Mouse (Mus musculus): ENCODE measurements around the gene Hepacam. TPM values are rescaled to one million over a fixed set of nuclear protein-coding genes. Genes with fewer than 3 reads are reported as not detected.

Gene Hepacam
- polyA plus RNA-seq, 1 experiment from 2014 or later = 0.06 TPM

DNA sequence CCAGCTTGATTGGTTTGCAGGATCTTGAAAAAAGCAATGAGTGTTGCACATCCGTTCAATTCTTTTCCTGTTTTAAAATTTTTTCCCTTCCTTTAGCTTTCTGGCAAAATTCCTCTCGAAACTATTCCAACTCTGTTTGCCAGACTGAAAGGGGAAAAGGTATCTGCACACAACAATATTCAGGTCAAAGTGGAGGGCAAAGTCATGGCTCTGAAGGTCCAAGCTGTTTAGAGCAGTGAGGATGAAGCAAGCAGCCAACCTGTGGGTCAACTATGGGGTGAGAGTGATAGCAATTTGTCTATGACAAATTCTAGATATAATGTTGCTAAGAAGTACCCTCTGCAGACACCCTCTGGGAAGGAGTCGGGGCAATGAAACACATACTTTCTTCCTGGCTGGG, 47.5 kb downstream of the Hepacam start:
- H3K4me1 ChIP-seq (replicated peaks) = no peaks in the 10 kb centered on the region
- DNase-seq (no peak), ATAC-seq (ENCODE audit: low read depth) (no peak)
- 47% methylated on average over 3 of the region's 3 CpGs for WGBS (ENCODE audit: insufficient replicate concordance)
- H3K9ac ChIP-seq = no peak overlapping the region
- no peaks in the 10 kb centered on the region for H3K36me3 ChIP-seq
- no peak overlapping the region for H3K4me3 ChIP-seq (replicated peaks)
- 0 out of 2 replicates have a peak, but pooled peaks cover 3% of the 10 kb centered on the region for H3K27me3 ChIP-seq
- H3K27ac ChIP-seq = no peak overlapping the region
- H3K9me3 ChIP-seq (replicated peaks) = no peaks in the 10 kb centered on the region
- no peak overlapping the region for H3K4me2 ChIP-seq

DNA sequence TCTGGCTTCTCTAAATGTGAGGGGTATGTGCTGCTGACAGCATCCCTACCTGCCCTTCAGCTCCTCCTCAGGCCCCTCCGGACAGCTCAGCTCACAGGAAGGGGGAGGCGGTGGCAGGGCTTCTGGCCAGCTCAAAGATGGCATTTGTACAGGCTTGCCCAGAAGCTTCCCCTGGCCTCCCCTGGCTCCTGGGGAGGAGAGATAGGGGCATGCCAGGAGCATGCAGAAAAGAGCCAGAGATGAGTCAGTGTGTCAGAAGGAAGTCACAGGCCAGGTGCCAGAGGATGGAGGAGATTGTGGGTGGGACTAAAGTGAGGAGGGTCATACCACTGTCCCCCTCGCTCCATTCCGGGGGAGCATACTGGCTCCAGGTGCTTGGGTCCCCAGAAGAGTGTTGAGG, 51.6 kb downstream of the Hepacam start:
- H3K36me3 ChIP-seq = no peaks in the 10 kb centered on the region
- no peak overlapping the region for H3K4me3 ChIP-seq (replicated peaks)
- peaks cover 14% of the 10 kb centered on the region; the same call in 1 of the 2 replicates for H3K27me3 ChIP-seq
- no peaks in the 10 kb centered on the region for H3K9me3 ChIP-seq (replicated peaks)
- no peak overlapping the region for H3K4me2 ChIP-seq
- no peak for DNase-seq
- H3K4me1 ChIP-seq (replicated peaks) = peaks cover 9% of the 10 kb centered on the region
- H3K27ac ChIP-seq = no peak overlapping the region
- H3K9ac ChIP-seq = no peak overlapping the region
- WGBS (ENCODE audit: insufficient replicate concordance) = 72% methylated on average over 4 of the region's 4 CpGs
- ATAC-seq (ENCODE audit: low read depth) = no peak

DNA sequence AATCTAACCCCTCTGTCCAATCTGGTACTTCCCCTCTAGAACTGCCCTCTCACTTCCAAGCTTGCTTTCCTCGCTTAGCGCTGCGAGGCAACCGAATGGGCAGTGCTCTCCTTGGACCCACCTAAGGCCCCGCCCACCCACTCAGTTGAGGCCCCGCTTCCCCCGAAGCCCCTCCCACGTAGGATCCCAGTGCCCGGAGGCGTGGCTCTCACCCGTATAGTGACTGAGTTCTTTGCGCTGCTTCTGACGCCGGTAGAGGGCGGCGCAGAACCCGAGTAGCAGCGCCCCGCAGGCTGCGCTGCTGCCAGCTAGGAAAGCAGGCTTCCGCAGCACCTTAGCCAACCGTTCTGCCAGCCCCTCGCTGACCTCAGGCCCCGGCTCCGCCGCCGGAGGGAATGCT, 53.5 kb downstream of the Hepacam start:
- under 1% methylated on average over 27 of the region's 27 CpGs for WGBS (ENCODE audit: insufficient replicate concordance)
- Histone ChIP-seq H3K27ac (no peak overlapping the region), H3K4me3 (replicated peaks) (peak overlapping the region; percentile 38)

DNA sequence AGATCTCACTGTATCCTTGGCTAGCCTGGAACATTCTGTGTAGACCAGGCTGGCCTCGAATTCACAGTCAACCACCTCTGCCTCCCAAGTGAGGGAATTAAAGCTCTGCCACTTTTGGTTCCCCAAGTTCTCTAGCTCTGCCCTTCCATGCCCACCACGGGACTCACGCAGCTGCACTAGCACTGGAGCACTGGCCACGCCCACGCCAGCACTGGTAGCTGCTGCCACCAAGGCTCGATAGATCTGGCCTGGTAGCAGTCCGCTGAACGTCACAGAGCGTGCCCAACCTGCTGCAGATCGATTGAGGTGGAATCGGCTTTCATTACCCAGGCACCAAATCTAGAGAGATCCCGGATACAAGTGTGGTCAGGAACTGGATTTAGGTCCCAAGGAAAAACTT, 54.1 kb downstream of the Hepacam start:
- no peak overlapping the region for H3K27ac ChIP-seq
- DNase-seq = no peak
- H3K36me3 ChIP-seq = no peaks in the 10 kb centered on the region
- H3K4me3 ChIP-seq (replicated peaks) = peak overlapping the region; percentile 38
- H3K9ac ChIP-seq = no peak overlapping the region
- peak; percentile 22; the same call in 1 of the 2 replicates for ATAC-seq (ENCODE audit: low read depth)
- H3K4me1 ChIP-seq (replicated peaks) = peaks cover 9% of the 10 kb centered on the region
- H3K27me3 ChIP-seq = peaks cover 16% of the 10 kb centered on the region; the same call in 1 of the 2 replicates
- no peaks in the 10 kb centered on the region for H3K9me3 ChIP-seq (replicated peaks)
- WGBS (ENCODE audit: insufficient replicate concordance) = 22% methylated on average over 12 of the region's 12 CpGs
- peak overlapping the region; percentile 62 for H3K4me2 ChIP-seq

More for the DNA sequence above, 53.5 kb downstream of the Hepacam start:
- Histone ChIP-seq H3K36me3 (no peaks in the 10 kb centered on the region), H3K4me2 (peak overlapping the region; percentile 62), H3K9me3 (replicated peaks) (no peaks in the 10 kb centered on the region), H3K4me1 (replicated peaks) (peaks cover 9% of the 10 kb centered on the region), H3K9ac (no peak overlapping the region), H3K27me3 (peaks cover 16% of the 10 kb centered on the region; the same call in 1 of the 2 replicates)
- DNase-seq (peak; percentile 69), ATAC-seq (ENCODE audit: low read depth) (peak; percentile 86)

DNA sequence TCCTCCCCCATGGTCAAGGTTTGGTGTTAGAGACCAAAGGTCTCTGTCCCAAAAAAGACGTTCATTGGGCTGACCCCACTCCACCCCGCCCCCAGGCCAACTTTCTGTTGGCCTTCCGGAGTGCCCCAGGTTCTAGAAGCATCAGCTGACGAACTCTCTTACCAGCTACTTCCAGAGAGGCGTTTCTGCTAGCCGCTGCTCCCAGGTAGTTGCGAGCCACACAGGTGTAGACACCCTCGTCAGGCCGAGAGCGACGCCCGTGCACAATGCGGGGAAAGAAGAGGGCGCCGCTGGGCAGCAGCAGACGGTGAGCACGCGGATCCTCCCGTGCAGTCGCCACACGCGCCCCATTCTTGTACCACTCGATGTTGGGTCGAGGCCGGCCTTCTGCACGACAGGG, 62.2 kb downstream of the Hepacam start:
- peaks cover 78% of the 10 kb centered on the region for H3K27me3 ChIP-seq
- H3K9ac ChIP-seq = no peak overlapping the region
- H3K4me2 ChIP-seq = no peak overlapping the region
- no peaks in the 10 kb centered on the region for H3K9me3 ChIP-seq (replicated peaks)
- no peaks in the 10 kb centered on the region for H3K4me1 ChIP-seq (replicated peaks)
- no peak for DNase-seq
- no peak overlapping the region for H3K27ac ChIP-seq
- no peak overlapping the region for H3K4me3 ChIP-seq (replicated peaks)
- H3K36me3 ChIP-seq = no peaks in the 10 kb centered on the region
- ATAC-seq (ENCODE audit: low read depth) = no peak
- 19% methylated on average over 26 of the region's 26 CpGs for WGBS (ENCODE audit: insufficient replicate concordance)

DNA sequence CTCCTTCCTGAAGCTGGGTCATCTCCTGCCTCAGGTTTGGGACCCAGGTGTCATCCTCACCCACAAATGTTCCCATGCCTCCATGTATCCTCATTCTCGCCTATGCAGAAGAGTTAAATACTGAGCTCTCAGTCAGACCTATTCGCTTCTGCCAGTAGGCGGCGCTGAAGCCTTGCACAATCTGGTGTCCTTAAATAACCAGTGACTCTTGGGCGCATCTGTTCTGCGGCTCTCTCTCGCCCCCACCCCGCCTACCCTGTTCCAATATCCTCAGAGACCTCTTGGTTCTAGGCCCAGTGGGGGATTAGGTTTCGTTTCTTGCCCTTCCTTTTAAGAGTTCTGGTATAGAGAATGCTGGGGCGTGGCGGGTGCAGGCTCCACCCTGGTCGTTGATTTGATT, 63.4 kb downstream of the Hepacam start:
- H3K36me3 ChIP-seq = no peaks in the 10 kb centered on the region
- WGBS (ENCODE audit: insufficient replicate concordance) = 2% methylated on average over 12 of the region's 12 CpGs
- H3K4me3 ChIP-seq (replicated peaks) = no peak overlapping the region
- H3K4me2 ChIP-seq = no peak overlapping the region
- ATAC-seq (ENCODE audit: low read depth) = no peak
- H3K9me3 ChIP-seq (replicated peaks) = no peaks in the 10 kb centered on the region
- H3K27ac ChIP-seq = no peak overlapping the region
- no peaks in the 10 kb centered on the region for H3K4me1 ChIP-seq (replicated peaks)
- peaks cover 87% of the 10 kb centered on the region for H3K27me3 ChIP-seq
- peak; percentile 43 for DNase-seq
- no peak overlapping the region for H3K9ac ChIP-seq

DNA sequence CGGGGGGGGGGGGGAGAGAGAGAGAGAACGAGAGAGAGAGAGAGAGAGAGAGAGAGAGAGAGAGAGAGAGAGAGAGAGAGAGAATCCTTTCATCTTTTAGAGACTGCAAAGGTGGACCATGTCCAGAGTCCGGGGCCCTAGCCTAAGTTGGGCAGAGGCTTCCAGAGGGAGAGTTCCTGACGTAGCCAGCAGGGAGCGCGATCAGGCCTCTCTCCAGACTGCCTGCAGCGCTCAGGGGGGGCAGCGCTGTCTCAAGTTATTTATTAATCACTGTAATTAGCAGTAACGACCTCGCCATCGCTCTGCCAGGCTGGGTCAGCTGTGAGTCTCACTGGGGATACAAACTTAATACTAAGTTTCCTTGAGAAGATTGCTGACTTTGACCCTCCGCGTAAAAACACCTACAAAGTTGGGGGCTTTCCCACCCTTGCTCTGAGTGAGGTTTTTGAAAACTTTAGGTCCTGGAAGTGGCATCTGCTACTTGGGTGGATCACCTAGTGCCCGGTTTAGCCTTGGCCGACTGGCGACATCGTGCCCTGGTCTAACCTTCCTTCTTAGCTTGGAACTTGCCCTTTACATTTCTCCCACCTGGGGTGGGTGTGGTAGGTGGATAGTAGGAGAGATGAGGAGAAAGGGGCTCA, 65.0 kb downstream of the Hepacam start:
- no peak for DNase-seq
- Histone ChIP-seq H3K27me3 (peaks cover 90% of the 10 kb centered on the region), H3K36me3 (no peaks in the 10 kb centered on the region), H3K27ac (no peak overlapping the region), H3K9me3 (replicated peaks) (no peaks in the 10 kb centered on the region), H3K4me3 (replicated peaks) (peak overlapping the region; percentile 14; the same call in 1 of the 2 replicates), H3K9ac (no peak overlapping the region), H3K4me2 (no peak overlapping the region), H3K4me1 (replicated peaks) (no peaks in the 10 kb centered on the region)
- no peak for ATAC-seq (ENCODE audit: low read depth)
- 4% methylated on average over 16 of the region's 17 CpGs for WGBS (ENCODE audit: insufficient replicate concordance)

DNA sequence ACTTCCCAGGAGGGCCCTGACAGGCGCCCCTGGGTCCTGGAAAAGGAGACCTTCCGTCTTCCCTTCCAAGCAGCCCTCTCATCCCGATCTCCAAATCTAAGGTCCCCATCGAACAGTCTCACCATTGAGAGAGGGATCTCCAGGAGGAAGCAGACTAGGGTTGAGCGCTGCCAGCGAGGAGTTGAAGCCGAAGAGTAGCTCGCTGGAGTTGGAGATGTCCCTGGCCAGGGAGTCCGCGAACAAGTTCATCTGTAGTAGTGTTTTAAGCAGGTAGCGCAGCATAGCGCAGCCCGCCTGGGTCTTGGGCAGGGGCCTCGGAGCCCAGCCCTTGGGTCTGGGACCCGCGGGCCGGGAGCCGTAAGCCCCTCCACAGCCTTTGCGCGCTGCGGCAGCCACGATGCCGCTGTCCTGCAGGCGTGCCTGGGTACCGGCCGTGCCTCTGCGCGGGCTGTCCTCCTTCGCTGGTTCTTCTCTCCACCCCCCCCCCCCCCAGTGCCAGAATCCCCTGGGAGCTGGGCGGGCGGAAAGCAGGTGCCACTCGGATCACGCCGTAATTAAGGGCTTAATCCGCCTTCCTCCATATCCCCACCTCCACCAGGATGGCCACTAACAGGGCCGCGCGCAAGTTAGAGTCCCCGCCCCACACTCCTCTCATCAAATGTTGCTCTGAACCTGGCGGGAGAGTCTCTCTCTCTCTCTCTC, 65.7 kb downstream of the Hepacam start, which contains the start of gene Robo3:
Robo3 (minus strand) TSS at position 527 of the 702 bp plus-strand sequence.
- peaks cover 83% of the 10 kb centered on the region for H3K27me3 ChIP-seq
- no peak within 1 kb of the TSS for H3K9ac ChIP-seq
- H3K4me3 ChIP-seq (replicated peaks) = peak within 1 kb of the TSS; percentile 14; the same call in 1 of the 2 replicates
- H3K4me1 ChIP-seq (replicated peaks) = no peaks in the 10 kb centered on the region
- ATAC-seq (ENCODE audit: low read depth) = no peak
- DNase-seq = no peak
- H3K4me2 ChIP-seq = peak within 1 kb of the TSS; percentile 29; the same call in 1 of the 2 replicates
- no peaks in the 10 kb centered on the region for H3K9me3 ChIP-seq (replicated peaks)
- 2% methylated on average over 40 of the region's 40 CpGs for WGBS (ENCODE audit: insufficient replicate concordance)
- no peak within 1 kb of the TSS for H3K27ac ChIP-seq
- no peaks in the 10 kb centered on the region for H3K36me3 ChIP-seq

DNA sequence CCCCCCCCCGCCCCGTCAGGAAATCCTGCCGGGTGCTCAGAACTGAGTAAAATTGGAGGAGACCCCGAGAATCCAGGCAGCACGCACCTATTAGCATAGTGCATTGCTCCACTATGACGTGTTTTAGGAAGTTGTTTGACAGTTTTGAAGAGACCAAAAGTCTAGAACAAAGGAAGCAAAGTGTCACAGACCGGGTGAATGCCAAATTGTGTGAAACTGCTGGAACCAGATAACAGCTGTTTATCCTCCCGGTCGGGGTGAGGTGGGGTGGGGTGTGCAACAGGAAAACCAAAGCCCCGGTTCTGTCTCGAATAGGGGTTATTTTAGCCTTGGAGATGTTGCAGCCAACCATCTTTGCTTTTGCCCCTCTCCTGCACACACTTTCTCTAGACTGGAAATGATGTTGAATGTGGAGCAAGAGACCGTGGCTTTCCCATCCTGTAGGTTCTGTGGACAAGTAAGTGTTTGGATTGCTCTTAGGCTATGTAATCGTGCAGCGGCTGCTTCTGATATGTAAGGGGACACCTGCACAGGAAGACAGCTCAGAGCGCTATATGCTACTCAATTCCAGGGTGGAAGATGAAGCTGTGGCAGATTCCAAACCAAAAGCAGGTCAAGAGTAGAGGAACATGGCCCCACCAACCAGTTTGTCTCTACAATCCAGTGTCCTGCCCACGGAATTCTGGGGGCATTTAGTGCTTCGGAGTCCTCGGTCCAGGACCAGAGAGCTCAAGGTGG, 66.8 kb downstream of the Hepacam start:
- Histone ChIP-seq H3K4me1 (replicated peaks) (no peaks in the 10 kb centered on the region), H3K36me3 (no peaks in the 10 kb centered on the region), H3K4me2 (no peak overlapping the region), H3K9me3 (replicated peaks) (no peaks in the 10 kb centered on the region), H3K27me3 (peaks cover 73% of the 10 kb centered on the region), H3K27ac (no peak overlapping the region), H3K9ac (no peak overlapping the region), H3K4me3 (replicated peaks) (no peak overlapping the region)
- ATAC-seq (ENCODE audit: low read depth) (no peak), DNase-seq (no peak)
- WGBS (ENCODE audit: insufficient replicate concordance) = under 1% methylated on average over 18 of the region's 18 CpGs

DNA sequence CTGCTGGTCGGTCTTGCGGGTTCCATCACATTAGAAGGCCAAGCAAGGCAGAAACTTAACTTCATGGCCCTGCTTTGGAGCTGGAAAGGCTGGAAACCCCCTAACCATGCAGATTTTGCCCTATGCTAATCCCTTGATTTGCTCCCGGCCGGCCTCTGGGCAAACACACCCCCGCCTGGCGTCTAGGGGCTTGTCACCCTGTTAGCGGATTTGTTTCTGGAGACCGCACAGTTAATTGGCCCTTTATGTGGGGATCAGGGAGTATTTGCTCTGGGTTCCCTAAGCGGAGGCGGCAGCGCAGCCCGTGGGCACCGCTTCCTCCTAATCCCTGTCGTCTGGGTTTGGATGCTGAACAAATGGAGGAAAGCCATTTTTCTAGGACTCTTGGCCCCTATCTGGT, 67.8 kb downstream of the Hepacam start:
- DNase-seq (no peak), ATAC-seq (ENCODE audit: low read depth) (no peak)
- no peak overlapping the region for H3K9ac ChIP-seq
- H3K27ac ChIP-seq = no peak overlapping the region
- H3K9me3 ChIP-seq (replicated peaks) = no peaks in the 10 kb centered on the region
- no peaks in the 10 kb centered on the region for H3K4me1 ChIP-seq (replicated peaks)
- WGBS (ENCODE audit: insufficient replicate concordance) = 9% methylated on average over 14 of the region's 14 CpGs
- H3K4me2 ChIP-seq = no peak overlapping the region
- H3K36me3 ChIP-seq = no peaks in the 10 kb centered on the region
- H3K27me3 ChIP-seq = peaks cover 64% of the 10 kb centered on the region
- H3K4me3 ChIP-seq (replicated peaks) = no peak overlapping the region

DNA sequence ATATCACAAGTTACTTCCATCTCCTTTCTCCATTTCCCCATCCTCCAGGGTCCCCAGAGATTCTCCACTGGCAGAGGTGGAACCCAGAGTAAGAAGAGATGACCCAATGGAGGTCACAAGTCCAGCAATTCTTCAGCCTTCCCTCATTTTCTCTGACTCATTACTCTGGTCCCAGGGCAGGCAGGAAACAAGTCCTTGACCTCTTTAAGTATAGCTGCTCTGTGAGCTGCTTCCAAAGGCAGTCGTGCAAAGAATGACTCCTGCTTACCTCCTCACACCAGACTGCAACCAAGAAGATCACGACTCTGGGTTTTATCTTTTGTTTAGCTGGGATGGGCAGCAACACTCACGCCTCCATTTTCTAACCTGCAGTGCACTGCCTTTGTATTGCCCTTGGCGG, 68.5 kb downstream of the Hepacam start:
- WGBS (ENCODE audit: insufficient replicate concordance) = 5% methylated on average over 4 of the region's 4 CpGs

More for the DNA sequence above, 68.5 kb downstream of the Hepacam start:
- Histone ChIP-seq H3K4me2 (no peak overlapping the region), H3K9ac (no peak overlapping the region), H3K27me3 (peaks cover 57% of the 10 kb centered on the region), H3K4me1 (replicated peaks) (no peaks in the 10 kb centered on the region), H3K27ac (no peak overlapping the region), H3K36me3 (no peaks in the 10 kb centered on the region), H3K9me3 (replicated peaks) (no peaks in the 10 kb centered on the region), H3K4me3 (replicated peaks) (no peak overlapping the region)
- DNase-seq = no peak
- ATAC-seq (ENCODE audit: low read depth) = no peak
